Mouse (Mus musculus) intestine, postnatal 0 days (tissue): Measurements from ENCODE around the gene F2rl1. TPM values are rescaled to one million over a fixed set of nuclear protein-coding genes. Genes with fewer than 3 reads are reported as not detected.

Source experiments
- ATAC-seq: fragments of 200-750 bp; cut with Nextera tagmentation; 2 replicates; pipeline ENCODE4 v1.8.0; 2017; ENCODE audit warnings: mild to moderate bottlenecking, moderate TSS enrichment, moderate library complexity
- H3K27ac ChIP-seq: fragments of 300-500 bp; sonication (generic); 2 replicates; pipeline ENCODE4 v1.5.1; 2014; ENCODE audit warnings: mild to moderate bottlenecking, low read depth, low read length, moderate library complexity
- H3K27me3 ChIP-seq: fragments of 300-500 bp; sonication (generic); replicated peaks from 2 replicates; pipeline ENCODE4 v1.6.1; 2014; ENCODE audit warnings: low read length, mixed read lengths; ENCODE audit not compliant: control insufficient read depth, insufficient read depth
- H3K36me3 ChIP-seq: fragments of 300-500 bp; sonication (generic); 2 replicates; pipeline ENCODE4 v1.6.1; 2014; ENCODE audit warnings: mild to moderate bottlenecking, moderate library complexity; ENCODE audit not compliant: control insufficient read depth, insufficient read depth
- H3K4me1 ChIP-seq: fragments of 300-500 bp; sonication (generic); replicated peaks from 2 replicates; pipeline ENCODE4 v1.6.1; 2014; ENCODE audit warnings: antibody characterized with exemption, low read length, mixed read lengths; ENCODE audit not compliant: control insufficient read depth, insufficient read depth
- H3K4me2 ChIP-seq: fragments of 300-500 bp; sonication (generic); replicated peaks from 2 replicates; pipeline ENCODE4 v1.6.1; 2014; ENCODE audit warnings: low read depth, mild to moderate bottlenecking, moderate library complexity
- H3K4me3 ChIP-seq: fragments of 300-500 bp; sonication (generic); 2 replicates; pipeline ENCODE4 v1.5.1; 2014; ENCODE audit warnings: low read depth, low read length
- H3K9ac ChIP-seq: fragments of 300-500 bp; sonication (generic); 2 replicates; pipeline ENCODE4 v1.6.1; 2014; ENCODE audit warnings: mild to moderate bottlenecking, low read depth, low read length
- H3K9me3 ChIP-seq: fragments of 300-500 bp; sonication (generic); 2 replicates; pipeline ENCODE4 v1.6.1; 2016; ENCODE audit warnings: mixed run types; ENCODE audit not compliant: control insufficient read depth
- CTCF ChIP-seq: sonication (generic); IDR thresholded peaks from 2 replicates; pipeline ENCODE4 v1.5.1; 2016; ENCODE audit warnings: low read depth, mild to moderate bottlenecking, control low read depth, antibody characterized with exemption, moderate library complexity
- WGBS: fragments of 180-500 bp; shearing (Covaris S2); extraction: QIAGEN DNeasy Blood & Tissue Kit; methylation state at CpG from one replicate; pipeline ENCODE4 v1.1.7; 2014; 5-methylcytosine and 5-hydroxymethylcytosine counted together
- polyA plus RNA-seq: library from polyadenylated mRNA; unstranded; fragments of >200 nt; fragmentation: Nextera tagmentation; extraction: Ambion mirVana; gene quantifications from 2 replicates; pipeline ENCODE4 v1.2.1, GENCODE M21; 2015

F2rl1 gene
- 32.6 and 36.4 TPM in 2 replicates for polyA plus RNA-seq

- H3K36me3 ChIP-seq = no peaks in the 10 kb centered on the region
- H3K27me3 ChIP-seq = 0 out of 2 replicates have a peak, but pooled peaks cover 4% of the 10 kb centered on the region
- H3K9me3 ChIP-seq = no peaks in the 10 kb centered on the region
- peak within 1 kb of the TSS; percentile 96 for H3K27ac ChIP-seq
- peak within 1 kb of the TSS; percentile 84 for H3K9ac ChIP-seq
- H3K4me2 ChIP-seq = peak within 1 kb of the TSS; percentile 85
- TF ChIP-seq CTCF = peak; percentile 13; the same call in 1 of the 2 replicates
- peak within 1 kb of the TSS; percentile 53 for H3K4me3 ChIP-seq
- WGBS = under 1% methylated on average over 54 of the region's 54 CpGs
- H3K4me1 ChIP-seq = no peaks in the 10 kb centered on the region; the same call in 1 of the 2 replicates
- peak; percentile 92 for ATAC-seq
These were observed at the start of gene F2rl1 for GRCm38 (mm10) chr13:95524674-95525491. Gene F2rl1 (minus strand): TSS chr13:95525227.

GRCm38 (mm10) chr13:95570877-95571276 lies 45.9 kb upstream of the F2rl1 start:
- H3K9me3 ChIP-seq = no peaks in the 10 kb centered on the region
- WGBS = 96% methylated on average over 4 of the region's 4 CpGs
- no peak for ATAC-seq
- no peaks in the 10 kb centered on the region for H3K4me1 ChIP-seq
- H3K27ac ChIP-seq = no peak overlapping the region
- no peak overlapping the region for H3K4me2 ChIP-seq
- H3K36me3 ChIP-seq = no peaks in the 10 kb centered on the region
- H3K4me3 ChIP-seq = no peak overlapping the region
- TF ChIP-seq CTCF = no peak
- no peaks in the 10 kb centered on the region for H3K27me3 ChIP-seq
- H3K9ac ChIP-seq = no peak overlapping the region

GRCm38 (mm10) chr13:95569326-95569725 lies 44.3 kb upstream of the F2rl1 start:
- Histone ChIP-seq H3K9ac (no peak overlapping the region), H3K27me3 (no peaks in the 10 kb centered on the region), H3K36me3 (no peaks in the 10 kb centered on the region), H3K9me3 (no peaks in the 10 kb centered on the region), H3K4me1 (no peaks in the 10 kb centered on the region), H3K27ac (no peak overlapping the region), H3K4me3 (no peak overlapping the region), H3K4me2 (no peak overlapping the region)
- ATAC-seq = no peak
- no peak for TF ChIP-seq CTCF

DNA sequence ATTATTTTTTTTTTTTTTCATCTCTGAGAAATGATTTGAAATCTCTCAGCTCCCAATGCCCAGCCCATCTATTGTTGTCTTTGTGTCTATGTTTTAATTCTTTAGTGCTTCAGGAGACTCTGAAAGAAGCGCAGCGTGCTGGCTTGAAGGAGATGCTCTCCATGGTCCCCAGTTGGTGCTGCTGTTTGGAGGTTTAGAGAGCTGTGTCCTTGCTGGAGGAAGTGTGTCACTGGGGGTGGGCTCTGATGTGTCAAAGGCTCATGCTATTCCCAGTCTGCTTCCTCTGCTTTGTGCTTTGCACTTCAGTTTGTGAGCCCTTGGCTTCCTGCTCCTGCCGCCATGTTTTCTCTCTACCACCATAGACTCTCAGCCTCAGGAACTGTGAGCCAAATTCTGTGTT lies 43.3 kb upstream of the F2rl1 start:
- no peak overlapping the region for H3K4me3 ChIP-seq
- H3K9me3 ChIP-seq = no peaks in the 10 kb centered on the region
- no peak overlapping the region for H3K9ac ChIP-seq
- TF ChIP-seq CTCF = no peak
- H3K27ac ChIP-seq = no peak overlapping the region
- no peaks in the 10 kb centered on the region for H3K4me1 ChIP-seq
- no peaks in the 10 kb centered on the region for H3K36me3 ChIP-seq
- 97% methylated on average over 3 of the region's 3 CpGs for WGBS
- no peaks in the 10 kb centered on the region for H3K27me3 ChIP-seq
- no peak overlapping the region for H3K4me2 ChIP-seq
- no peak for ATAC-seq

- no peak for TF ChIP-seq CTCF
- no peaks in the 10 kb centered on the region for H3K36me3 ChIP-seq
- H3K4me2 ChIP-seq = no peak overlapping the region
- H3K4me3 ChIP-seq = no peak overlapping the region
- H3K27me3 ChIP-seq = no peaks in the 10 kb centered on the region
- no peaks in the 10 kb centered on the region for H3K9me3 ChIP-seq
- H3K27ac ChIP-seq = no peak overlapping the region
- 93% methylated on average over 15 of the region's 15 CpGs for WGBS
- ATAC-seq = no peak
- no peaks in the 10 kb centered on the region for H3K4me1 ChIP-seq
- no peak overlapping the region for H3K9ac ChIP-seq
These were observed 42.0 kb upstream of the F2rl1 start for GRCm38 (mm10) chr13:95566841-95567551.

DNA sequence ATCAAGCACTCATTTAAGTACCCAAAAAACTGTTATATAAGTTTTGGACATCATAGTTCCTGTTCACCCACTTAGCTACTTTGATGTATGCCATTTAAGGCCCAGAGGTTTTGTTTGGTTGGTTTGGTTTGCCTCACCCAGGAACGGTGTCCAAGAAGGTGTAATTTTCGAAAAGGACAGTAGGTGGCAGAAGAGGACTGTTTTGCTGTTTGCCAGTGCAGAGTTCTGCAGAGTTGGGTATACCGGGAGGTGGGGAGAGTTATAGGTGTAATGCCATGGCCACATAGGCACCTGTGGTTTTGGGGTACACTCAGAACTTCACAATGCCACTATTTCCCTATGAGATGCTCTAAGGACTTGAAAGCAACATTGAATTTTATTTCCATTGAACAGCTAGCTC lies 38.7 kb upstream of the F2rl1 start:
- no peak for ATAC-seq
- peak; percentile 97 for TF ChIP-seq CTCF
- WGBS = 3% methylated on average over 3 of the region's 3 CpGs

More for the DNA sequence above, 38.7 kb upstream of the F2rl1 start:
- Histone ChIP-seq H3K4me1 (no peaks in the 10 kb centered on the region), H3K4me2 (no peak overlapping the region), H3K27me3 (no peaks in the 10 kb centered on the region), H3K9me3 (no peaks in the 10 kb centered on the region), H3K4me3 (no peak overlapping the region), H3K27ac (no peak overlapping the region), H3K9ac (no peak overlapping the region), H3K36me3 (no peaks in the 10 kb centered on the region)
